Comparison of ENCODE assay signal across 10 mouse cellular contexts in genomic region chr5:149538531-149538930, GRCm38 (mm10). TPM values are rescaled to one million over a fixed set of nuclear protein-coding genes. Genes with fewer than 3 reads are reported as not detected.
DNase-seq lines count a peak whose midpoint lies in the region; ATAC-seq and TF ChIP-seq lines count a peak whose summit lies in the region.
"Had no signal": no experiment of that assay in that cellular context is flagged by ENCODE, and none has a peak within 500 bp of the region (broad histone marks: within the 10 kb centered on the region; RNA-seq: fewer than 3 reads in every experiment).

No protein-coding gene starts in this region.

- H3K27ac ChIP-seq in hindbrain, embryonic 15.5 days (replicated peaks): no peak overlapping the region
- H3K27ac ChIP-seq in hindbrain, embryonic 12.5 days: no peak overlapping the region
- peak overlapping the region; percentile 71 for H3K27ac ChIP-seq in cortical plate, adult 2 months (ENCODE audit: insufficient read depth, low read length)
- H3K27ac ChIP-seq in heart, embryonic 16.5 days (ENCODE audit: low read length): no peak overlapping the region

- H3K9ac ChIP-seq in hindbrain, embryonic 15.5 days: no peak overlapping the region
- no peak overlapping the region for H3K9ac ChIP-seq in hindbrain, embryonic 12.5 days
- no peak overlapping the region for H3K9ac ChIP-seq in heart, embryonic 16.5 days (ENCODE audit: low read length)

- no peaks in the 10 kb centered on the region for H3K36me3 ChIP-seq in hindbrain, embryonic 15.5 days
- no peaks in the 10 kb centered on the region for H3K36me3 ChIP-seq in hindbrain, embryonic 12.5 days
- H3K36me3 ChIP-seq in heart, embryonic 16.5 days (ENCODE audit: control insufficient read depth, insufficient read depth): no peaks in the 10 kb centered on the region

- WGBS in hindbrain, embryonic 15.5 days: 58% methylated on average over 8 of the region's 8 CpGs
- WGBS in hindbrain, embryonic 12.5 days: 75% methylated on average over 8 of the region's 8 CpGs
- WGBS in heart, embryonic 16.5 days: 36% methylated on average over 8 of the region's 8 CpGs

- no peak for TF ChIP-seq CTCF in cortical plate, adult 2 months (IDR thresholded peaks at IDR 0.05; ENCODE audit: extremely low read depth, insufficient read depth, low read length)

- DNase-seq in lung, postnatal 36 days: peak; percentile 29
- no peak for DNase-seq in thymus, postnatal 25 days
- no peak for DNase-seq in T-cell, adult 2 months (ENCODE audit: low spot score)
- no peak for DNase-seq in liver
- DNase-seq: thymus, adult 2 months had no signal

- peak overlapping the region; percentile 40 for H3K4me2 ChIP-seq in hindbrain, embryonic 15.5 days
- H3K4me2 ChIP-seq in hindbrain, embryonic 12.5 days (replicated peaks): no peak overlapping the region
- peak overlapping the region; percentile 51 for H3K4me2 ChIP-seq in heart, embryonic 16.5 days (ENCODE audit: low read depth, low read length)

- no peaks in the 10 kb centered on the region for H3K27me3 ChIP-seq in hindbrain, embryonic 15.5 days
- no peaks in the 10 kb centered on the region for H3K27me3 ChIP-seq in hindbrain, embryonic 12.5 days
- H3K27me3 ChIP-seq in heart, embryonic 16.5 days (ENCODE audit: control insufficient read depth, insufficient read depth, low read length): no peaks in the 10 kb centered on the region

- no peak for ATAC-seq in hindbrain, embryonic 15.5 days (ENCODE audit: low FRiP score, low read depth)
- no peak for ATAC-seq in hindbrain, embryonic 12.5 days (ENCODE audit: low FRiP score)
- peak; percentile 63 for ATAC-seq in heart, embryonic 16.5 days (replicated peaks; ENCODE audit: extremely low read depth, insufficient read depth, low FRiP score)

- TF ChIP-seq POLR2A in cortical plate, adult 2 months (IDR thresholded peaks at IDR 0.05; ENCODE audit: extremely low read depth, insufficient read depth, low read length): no peak

- peaks cover 11% of the 10 kb centered on the region for H3K4me1 ChIP-seq in hindbrain, embryonic 15.5 days (replicated peaks)
- peaks cover 11% of the 10 kb centered on the region for H3K4me1 ChIP-seq in hindbrain, embryonic 12.5 days
- 0 out of 2 replicates have a peak, but pooled peaks cover 4% of the 10 kb centered on the region for H3K4me1 ChIP-seq in cortical plate, adult 2 months (ENCODE audit: control insufficient read depth, insufficient read depth, low read length)
- peaks cover 11% of the 10 kb centered on the region for H3K4me1 ChIP-seq in heart, embryonic 16.5 days (ENCODE audit: control insufficient read depth, insufficient read depth, low read length)

- H3K4me3 ChIP-seq in hindbrain, embryonic 15.5 days: no peak overlapping the region
- no peak overlapping the region for H3K4me3 ChIP-seq in hindbrain, embryonic 12.5 days
- peak overlapping the region; percentile 61 for H3K4me3 ChIP-seq in cortical plate, adult 2 months (ENCODE audit: insufficient read depth, low read length)
- no peak overlapping the region; the same call in 1 of the 2 replicates for H3K4me3 ChIP-seq in heart, embryonic 16.5 days (ENCODE audit: low read length)

- no peaks in the 10 kb centered on the region for H3K9me3 ChIP-seq in hindbrain, embryonic 15.5 days
- no peaks in the 10 kb centered on the region for H3K9me3 ChIP-seq in hindbrain, embryonic 12.5 days (replicated peaks)
- no peaks in the 10 kb centered on the region for H3K9me3 ChIP-seq in heart, embryonic 16.5 days (replicated peaks; ENCODE audit: control insufficient read depth, low read length)

RNA-seq across cellular contexts. Expression of gene Wdr95, which starts 10.1 kb away (rescaled TPM):
- 0.13 and 0.43 TPM in 2 replicates for polyA plus RNA-seq in hindbrain, embryonic 15.5 days (2015; fragmentation: Nextera tagmentation; extraction: Ambion mirVana)
- polyA plus RNA-seq in hindbrain, embryonic 12.5 days (2016; fragmentation: Nextera tagmentation; extraction: Ambion mirVana): not detected in 2 replicates
- 0.93 and 1.3 TPM in 2 replicates for polyA plus RNA-seq in cortical plate, adult 2 months (2012; rRNA removed)
- 0.06 and 0.11 TPM in 2 replicates for polyA plus RNA-seq in heart, embryonic 16.5 days (2015; fragmentation: Nextera tagmentation; extraction: Ambion mirVana)
- polyA plus RNA-seq: liver, adult 2 months had no signal
